Mouse (Mus musculus) myocyte (in vitro differentiated cells): ENCODE data around the gene Nsg2. TPM values are rescaled to one million over a fixed set of nuclear protein-coding genes. Genes with fewer than 3 reads are reported as not detected.
A peak's percentile ranks its signal among the peaks of the same experiment; 100 is the strongest.

Experiments
- H3K27me3 ChIP-seq: one replicate; pipeline ENCODE4 v1.6.1; 2011; ENCODE audit not compliant: control insufficient read depth, insufficient read depth, insufficient read length
- H3K36me3 ChIP-seq: one replicate; pipeline ENCODE4 v1.6.1; 2011; ENCODE audit not compliant: control insufficient read depth, insufficient read depth
- H3K4me2 ChIP-seq: one replicate; pipeline ENCODE4 v1.6.1; 2011; ENCODE audit warnings: low read depth, control low read depth
- H3K4me3 ChIP-seq: one replicate; pipeline ENCODE4 v1.5.1; 2011; ENCODE audit warnings: mild to moderate bottlenecking, control low read depth, moderate library complexity
- H3K79me2 ChIP-seq: one replicate; pipeline ENCODE4 v1.6.1; 2011; ENCODE audit not compliant: control insufficient read depth, insufficient read depth
- H3ac ChIP-seq: one replicate; pipeline ENCODE4 v1.6.1; 2011; ENCODE audit not compliant: control insufficient read depth, insufficient read length
- CEBPB ChIP-seq: IDR thresholded peaks from 2 replicates; pipeline ENCODE4 v1.6.1; 2011; ENCODE audit warnings: mild to moderate bottlenecking, moderate library complexity; ENCODE audit not compliant: poor library complexity, insufficient read depth, severe bottlenecking
- E2F4 ChIP-seq: IDR thresholded peaks from one replicate; pipeline ENCODE4 v1.6.1; 2011; ENCODE audit warnings: mild to moderate bottlenecking, control low read depth, moderate library complexity; ENCODE audit not compliant: insufficient read depth
- MAX ChIP-seq: IDR thresholded peaks from one replicate; pipeline ENCODE4 v1.6.1; 2011; ENCODE audit warnings: low read depth, mild to moderate bottlenecking, control low read depth
- MYOD1 ChIP-seq, 3 experiments: IDR thresholded peaks; one replicate each; pipeline ENCODE4 v1.6.1; 2011; ENCODE audit warnings: control low read depth in 2 of 3, low read depth in 2 of 3, mild to moderate bottlenecking in 2 of 3, moderate library complexity in 1 of 3; ENCODE audit not compliant: insufficient read length in 2 of 3, control insufficient read depth in 1 of 3
- MYOG ChIP-seq, 3 experiments: IDR thresholded peaks; one replicate each; pipeline ENCODE4 v1.6.1; 2011; ENCODE audit warnings: control low read depth in 2 of 3, low read depth in 2 of 3, mild to moderate bottlenecking in 2 of 3; ENCODE audit not compliant: insufficient read length in 2 of 3, control insufficient read depth in 1 of 3, insufficient read depth in 1 of 3
- POLR2A ChIP-seq: IDR thresholded peaks from one replicate; pipeline ENCODE4 v1.6.1; 2011; ENCODE audit warnings: low read depth, mild to moderate bottlenecking, control low read depth, moderate library complexity; ENCODE audit not compliant: insufficient read length
- POLR2AphosphoS2 ChIP-seq: IDR thresholded peaks from one replicate; pipeline ENCODE4 v1.6.1; 2011; ENCODE audit warnings: low read depth, control low read depth; ENCODE audit not compliant: insufficient read length
- REST ChIP-seq: IDR thresholded peaks from one replicate; pipeline ENCODE4 v1.6.1; 2011; ENCODE audit warnings: mild to moderate bottlenecking, control low read depth, moderate library complexity; ENCODE audit not compliant: insufficient read depth, insufficient read length
- SRF ChIP-seq: IDR thresholded peaks from one replicate; pipeline ENCODE4 v1.6.1; 2011; ENCODE audit warnings: low read depth; ENCODE audit not compliant: control insufficient read depth, insufficient read length
- TCF12 ChIP-seq: IDR thresholded peaks from one replicate; pipeline ENCODE4 v1.6.1; 2011; ENCODE audit warnings: mild to moderate bottlenecking, control low read depth; ENCODE audit not compliant: poor library complexity, insufficient read depth, severe bottlenecking
- TCF3 ChIP-seq: IDR thresholded peaks from one replicate; pipeline ENCODE4 v1.6.1; 2011; ENCODE audit warnings: low read depth, control low read depth; ENCODE audit not compliant: insufficient read length
- USF1 ChIP-seq: IDR thresholded peaks from one replicate; pipeline ENCODE4 v1.6.1; 2011; ENCODE audit warnings: low read depth, mild to moderate bottlenecking, control low read depth, moderate library complexity
- polyA plus RNA-seq: library from polyadenylated mRNA; unstranded; fragments of >200 nt; fragmentation: generic; extraction: Trizol; gene quantifications from one replicate; pipeline ENCODE4 v1.2.1, GENCODE M21; 2012; ENCODE audit warnings: missing spikeins

The Nsg2 gene
- 0.18 TPM for polyA plus RNA-seq

GRCm38 (mm10) chr11:32000281-32000680, at the start of gene Nsg2:
Gene Nsg2 (plus strand): TSS chr11:32000463.
- peaks cover 11% of the 10 kb centered on the region for H3K27me3 ChIP-seq
- H3K79me2 ChIP-seq = no peaks in the 10 kb centered on the region
- H3K4me2 ChIP-seq = peak within 1 kb of the TSS; percentile 42
- no peak within 1 kb of the TSS for H3K4me3 ChIP-seq
- no peak within 1 kb of the TSS for H3ac ChIP-seq
- no peaks in the 10 kb centered on the region for H3K36me3 ChIP-seq
- TF ChIP-seq SRF (no peak), MYOD1 (IDR thresholded peaks at IDR 0.05; ENCODE audit: control insufficient read depth in 1 of 3, insufficient read length in 2 of 3, low read depth in 2 of 3) (peak in 2 of 3 experiments; percentile 93), MYOG (IDR thresholded peaks at IDR 0.05; ENCODE audit: control insufficient read depth in 1 of 3, insufficient read depth in 1 of 3, insufficient read length in 2 of 3, low read depth in 2 of 3) (peak; percentile 20 to 91 (median 90)), TCF3 (peak; percentile 77), TCF12 (peak; percentile 22), POLR2AphosphoS2 (no peak), MAX (no peak), E2F4 (no peak)

- TF ChIP-seq POLR2AphosphoS2 = no peak
- TF ChIP-seq REST = no peak
- no peak for TF ChIP-seq USF1
- TF ChIP-seq E2F4 = no peak
- TF ChIP-seq MYOG (IDR thresholded peaks at IDR 0.05; ENCODE audit: control insufficient read depth in 1 of 3, insufficient read depth in 1 of 3, insufficient read length in 2 of 3, low read depth in 2 of 3) = no peak
- no peak for TF ChIP-seq TCF3
- TF ChIP-seq POLR2A = no peak
- no peak for TF ChIP-seq TCF12
- TF ChIP-seq MAX = no peak
- no peak for TF ChIP-seq MYOD1 (IDR thresholded peaks at IDR 0.05; ENCODE audit: control insufficient read depth in 1 of 3, insufficient read length in 2 of 3, low read depth in 2 of 3)
- TF ChIP-seq CEBPB = no peak
- no peak for TF ChIP-seq SRF
- H3K27me3 ChIP-seq = no peaks in the 10 kb centered on the region
Observed at GRCm38 (mm10) chr11:31960071-31960470, 40.2 kb upstream of the Nsg2 start.

GRCm38 (mm10) chr11:31963993-31964392, 36.3 kb upstream of the Nsg2 start:
- Histone ChIP-seq H3K36me3 (no peaks in the 10 kb centered on the region), H3K4me3 (no peak overlapping the region), H3K27me3 (no peaks in the 10 kb centered on the region), H3ac (no peak overlapping the region), H3K79me2 (no peaks in the 10 kb centered on the region), H3K4me2 (no peak overlapping the region)
- TF ChIP-seq SRF (no peak), REST (no peak), POLR2AphosphoS2 (no peak)

More at GRCm38 (mm10) chr11:31960071-31960470, 40.2 kb upstream of the Nsg2 start:
- H3K79me2 ChIP-seq = no peaks in the 10 kb centered on the region
- no peaks in the 10 kb centered on the region for H3K36me3 ChIP-seq
- no peak overlapping the region for H3K4me2 ChIP-seq
- no peak overlapping the region for H3ac ChIP-seq
- H3K4me3 ChIP-seq = no peak overlapping the region

GRCm38 (mm10) chr11:31965256-31966134, 34.8 kb upstream of the Nsg2 start, which contains the start of gene 4930524B15Rik:
Gene 4930524B15Rik (plus strand): TSS chr11:31965592.
- Histone ChIP-seq H3K79me2 (no peaks in the 10 kb centered on the region), H3K36me3 (no peaks in the 10 kb centered on the region), H3K4me2 (no peak within 1 kb of the TSS), H3K4me3 (no peak within 1 kb of the TSS), H3K27me3 (no peaks in the 10 kb centered on the region), H3ac (no peak within 1 kb of the TSS)
- TF ChIP-seq TCF3 = no peak

GRCm38 (mm10) chr11:31974132-31974531, 26.1 kb upstream of the Nsg2 start:
- TF ChIP-seq MYOD1 (IDR thresholded peaks at IDR 0.05; ENCODE audit: control insufficient read depth in 1 of 3, insufficient read length in 2 of 3, low read depth in 2 of 3) (no peak), MAX (no peak), POLR2AphosphoS2 (no peak), USF1 (no peak), TCF12 (no peak), E2F4 (no peak), TCF3 (no peak), MYOG (IDR thresholded peaks at IDR 0.05; ENCODE audit: control insufficient read depth in 1 of 3, insufficient read depth in 1 of 3, insufficient read length in 2 of 3, low read depth in 2 of 3) (no peak), REST (no peak), POLR2A (no peak), CEBPB (no peak), SRF (no peak)
- Histone ChIP-seq H3K27me3 (no peaks in the 10 kb centered on the region), H3K79me2 (no peaks in the 10 kb centered on the region), H3K4me3 (no peak overlapping the region), H3K4me2 (no peak overlapping the region), H3ac (no peak overlapping the region), H3K36me3 (no peaks in the 10 kb centered on the region)
